Mouse (Mus musculus) spleen, adult 2 months (tissue): ENCODE measurements around the gene C1qb.

Experiments
- CTCF ChIP-seq: fragments of 200-500 bp; IDR thresholded peaks from 2 replicates; pipeline ENCODE4 v1.5.1; 2011; ENCODE audit warnings: mild to moderate bottlenecking, inconsistent platforms; ENCODE audit not compliant: insufficient read depth, insufficient read length, insufficient replicate concordance; ENCODE audit errors: extremely low read depth
- POLR2A ChIP-seq: fragments of 200-500 bp; IDR thresholded peaks from 2 replicates; pipeline ENCODE4 v1.6.1; 2011; ENCODE audit warnings: low read depth, low read length, inconsistent platforms

DNA sequence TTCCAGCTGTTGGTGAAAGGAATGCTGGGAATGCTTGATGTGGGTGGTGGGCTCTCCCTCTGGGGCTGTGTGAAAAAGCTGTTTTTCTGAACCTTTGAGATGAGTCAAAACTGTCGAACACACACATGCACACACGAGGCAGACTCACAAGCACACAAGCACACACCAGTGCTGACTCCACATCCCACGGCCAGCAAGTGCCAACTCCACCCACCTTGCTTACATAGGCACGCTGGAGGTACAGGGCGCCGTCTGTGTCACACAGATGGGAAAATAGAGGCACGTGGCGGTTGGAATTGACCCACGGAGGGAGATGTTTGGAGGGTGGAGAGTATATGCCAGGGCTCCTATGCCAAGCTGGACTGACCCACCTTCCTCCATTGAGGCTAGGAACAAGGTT is 25.8 kb upstream of the C1qb start:
- no peak for TF ChIP-seq POLR2A
- no peak for TF ChIP-seq CTCF
